Mouse (Mus musculus) kidney, adult 2 months (tissue): ENCODE measurements at regions not wholly inside any gene's neighbourhood (a gene's known extent, or its start where the extent isn't known, plus 50 kb on each side); places are given as distances from the start of the nearest gene placed in this dataset.

Source experiments
- CTCF ChIP-seq: fragments of 200-500 bp; conservative IDR thresholded peaks from 2 replicates; pipeline ENCODE4 v1.5.1; 2011; ENCODE audit warnings: low read depth, mild to moderate bottlenecking, control low read depth, low read length, moderate library complexity, mixed read lengths; ENCODE audit not compliant: insufficient read depth, insufficient read length
- POLR2A ChIP-seq: fragments of 200-500 bp; IDR thresholded peaks from one replicate; pipeline ENCODE4 v1.6.1; 2011; ENCODE audit warnings: low read depth, low read length, control low read depth

GRCm38 (mm10) chr16:65977075-65977474, 162.0 kb downstream of the Vgll3 start:
- TF ChIP-seq CTCF: no peak
- no peak for TF ChIP-seq POLR2A
